Mouse (Mus musculus) hindbrain, embryonic 12.5 days (tissue): ENCODE results near the gene Hdac1. TPM values are rescaled to one million over a fixed set of nuclear protein-coding genes. Genes with fewer than 3 reads are reported as not detected.

Experiments
- ATAC-seq: fragments of 200-750 bp; cut with Nextera tagmentation; 2 replicates; pipeline ENCODE4 v1.8.0; 2017; ENCODE audit warnings: moderate TSS enrichment; ENCODE audit not compliant: low FRiP score
- H3K27ac ChIP-seq: fragments of 300-500 bp; sonication (generic); 2 replicates; pipeline ENCODE4 v1.5.1; 2016; ENCODE audit warnings: mild to moderate bottlenecking
- H3K27me3 ChIP-seq: fragments of 300-500 bp; sonication (generic); 2 replicates; pipeline ENCODE4 v1.6.1; 2016; ENCODE audit warnings: mild to moderate bottlenecking
- H3K36me3 ChIP-seq: fragments of 300-500 bp; sonication (generic); 2 replicates; pipeline ENCODE4 v1.6.1; 2016; ENCODE audit warnings: mild to moderate bottlenecking
- H3K4me1 ChIP-seq: fragments of 300-500 bp; sonication (generic); 2 replicates; pipeline ENCODE4 v1.6.1; 2016
- H3K4me2 ChIP-seq: fragments of 300-500 bp; sonication (generic); replicated peaks from 2 replicates; pipeline ENCODE4 v1.6.1; 2016; ENCODE audit warnings: mild to moderate bottlenecking
- H3K4me3 ChIP-seq: fragments of 300-500 bp; sonication (generic); 2 replicates; pipeline ENCODE4 v1.5.1; 2016; ENCODE audit warnings: mild to moderate bottlenecking
- H3K9ac ChIP-seq: fragments of 300-500 bp; sonication (generic); 2 replicates; pipeline ENCODE4 v1.6.1; 2016; ENCODE audit warnings: mild to moderate bottlenecking, moderate library complexity
- H3K9me3 ChIP-seq: fragments of 300-500 bp; sonication (generic); replicated peaks from 2 replicates; pipeline ENCODE4 v1.6.1; 2016; ENCODE audit warnings: mild to moderate bottlenecking
- WGBS: fragments of 180-500 bp; shearing (Covaris S2); methylation state at CpG from one replicate; pipeline ENCODE4 v1.1.7; 2016; 5-methylcytosine and 5-hydroxymethylcytosine counted together
- microRNA-seq: library from miRNA; unstranded; fragments of <30 nt; microRNA quantifications from one replicate; pipeline ENCODE4, GENCODE M21; 2017
- polyA plus RNA-seq: library from polyadenylated mRNA; unstranded; fragments of >200 nt; fragmentation: Nextera tagmentation; extraction: Ambion mirVana; gene quantifications from 2 replicates; pipeline ENCODE4 v1.2.1, GENCODE M21; 2016

Gene Hdac1
- polyA plus RNA-seq, 1 experiment from 2014 or later, result 178 TPM

- Histone ChIP-seq H3K27me3 (peaks cover 35% of the 10 kb centered on the region), H3K27ac (no peak within 1 kb of the TSS), H3K36me3 (peaks cover 29% of the 10 kb centered on the region), H3K9me3 (no peaks in the 10 kb centered on the region), H3K4me1 (peaks cover 22% of the 10 kb centered on the region), H3K4me2 (peak within 1 kb of the TSS; percentile 61), H3K9ac (no peak within 1 kb of the TSS; the same call in 1 of the 2 replicates), H3K4me3 (peak within 1 kb of the TSS; percentile 36)
- ATAC-seq, result peak; percentile 22; the same call in 1 of the 2 replicates
- WGBS, result 3% methylated on average over 70 of the region's 70 CpGs
Measured at GRCm38 (mm10) chr4:129490972-129491880, 51.3 kb downstream of the Hdac1 start, which contains the start of the genes Tssk3 and Fam229a. Gene Tssk3, minus strand, starts transcription at chr4:129491022. Gene Fam229a, plus strand, starts transcription at chr4:129491190.

- no peak overlapping the region for H3K4me2 ChIP-seq
- no peak overlapping the region for H3K9ac ChIP-seq
- no peak for ATAC-seq
- 86% methylated on average over 1 of the region's 1 CpGs for WGBS
- H3K9me3 ChIP-seq, result no peaks in the 10 kb centered on the region
- no peaks in the 10 kb centered on the region for H3K4me1 ChIP-seq
- no peak overlapping the region for H3K27ac ChIP-seq
- H3K36me3 ChIP-seq, result peaks cover 92% of the 10 kb centered on the region
- H3K4me3 ChIP-seq, result no peak overlapping the region
- no peaks in the 10 kb centered on the region for H3K27me3 ChIP-seq
Measured at GRCm38 (mm10) chr4:129481090-129481489, 61.4 kb downstream of the Hdac1 start.

GRCm38 (mm10) chr4:129479863-129480262 is 62.6 kb downstream of the Hdac1 start:
- Histone ChIP-seq H3K27me3 (no peaks in the 10 kb centered on the region), H3K9ac (no peak overlapping the region), H3K27ac (no peak overlapping the region), H3K4me2 (no peak overlapping the region), H3K9me3 (no peaks in the 10 kb centered on the region), H3K4me1 (no peaks in the 10 kb centered on the region), H3K36me3 (peaks cover 91% of the 10 kb centered on the region), H3K4me3 (no peak overlapping the region)
- 87% methylated on average over 3 of the region's 3 CpGs for WGBS
- no peak for ATAC-seq

- H3K4me1 ChIP-seq, result no peaks in the 10 kb centered on the region
- peaks cover 91% of the 10 kb centered on the region for H3K36me3 ChIP-seq
- no peak overlapping the region for H3K27ac ChIP-seq
- H3K4me3 ChIP-seq, result no peak overlapping the region
- no peak overlapping the region for H3K4me2 ChIP-seq
- 88% methylated on average over 11 of the region's 11 CpGs for WGBS
- no peaks in the 10 kb centered on the region for H3K9me3 ChIP-seq
- H3K27me3 ChIP-seq, result no peaks in the 10 kb centered on the region
- no peak overlapping the region for H3K9ac ChIP-seq
- ATAC-seq, result no peak
Measured at GRCm38 (mm10) chr4:129476047-129476446, 66.5 kb downstream of the Hdac1 start.

Small RNA genes lying within 50 kb of the gene (microRNA-seq; reads per million reads assigned to microRNA genes)
- gene Mir8119, result not detected

Other genes with a start within 250 kb of the Hdac1 start
- 465 and 467 TPM in 2 replicates for gene Rbbp4, start 207.3 kb downstream of the Hdac1 start, polyA plus RNA-seq
- gene Zbtb8os, start 207.0 kb downstream of the Hdac1 start, polyA plus RNA-seq, result 33.3 and 33.8 TPM in 2 replicates
- gene Zbtb8a, start 164.6 kb downstream of the Hdac1 start, polyA plus RNA-seq, result 16.1 and 17.7 TPM in 2 replicates
- gene Zbtb8b, start 101.9 kb downstream of the Hdac1 start, polyA plus RNA-seq, result 6.0 and 6.4 TPM in 2 replicates
- gene Bsdc1, start 81.1 kb downstream of the Hdac1 start, polyA plus RNA-seq, result 33.0 TPM in 2 replicates
- gene Tssk3, start 51.7 kb downstream of the Hdac1 start, polyA plus RNA-seq, result not detected in 2 replicates
- 0.46 TPM in 1 of 2 replicates, not detected in the other for gene Fam229a, start 51.5 kb downstream of the Hdac1 start, polyA plus RNA-seq
- 1,978 and 2,031 TPM in 2 replicates for gene Marcksl1, start 29.1 kb downstream of the Hdac1 start, polyA plus RNA-seq
- 6.4 and 7.1 TPM in 2 replicates for gene Lck, start 30.9 kb upstream of the Hdac1 start, polyA plus RNA-seq
- gene Fam167b, start 35.8 kb upstream of the Hdac1 start, polyA plus RNA-seq, result 1.7 and 2.5 TPM in 2 replicates
- 187 and 204 TPM in 2 replicates for gene Eif3i, start 57.9 kb upstream of the Hdac1 start, polyA plus RNA-seq
- 164 and 174 TPM in 2 replicates for gene Tmem234, start 58.0 kb upstream of the Hdac1 start, polyA plus RNA-seq
- 2.4 and 3.1 TPM in 2 replicates for gene Dcdc2b, start 71.5 kb upstream of the Hdac1 start, polyA plus RNA-seq
- gene Iqcc, start 76.4 kb upstream of the Hdac1 start, polyA plus RNA-seq, result 30.0 and 31.8 TPM in 2 replicates
- gene Ccdc28b, start 81.2 kb upstream of the Hdac1 start, polyA plus RNA-seq, result 85.9 and 91.5 TPM in 2 replicates
- 90.8 and 91.1 TPM in 2 replicates for gene Txlna, start 98.4 kb upstream of the Hdac1 start, polyA plus RNA-seq
- gene Kpna6, start 130.1 kb upstream of the Hdac1 start, polyA plus RNA-seq, result 16.0 and 18.8 TPM in 2 replicates
- gene Tmem39b, start 154.1 kb upstream of the Hdac1 start, polyA plus RNA-seq, result 15.0 and 16.4 TPM in 2 replicates
- 215 and 227 TPM in 2 replicates for gene Khdrbs1, start 199.6 kb upstream of the Hdac1 start, polyA plus RNA-seq